Mouse (Mus musculus) spleen, adult 2 months (tissue): ENCODE results near the gene Ugt1a6a.

Experiments used
- CTCF ChIP-seq: fragments of 200-500 bp; IDR thresholded peaks from 2 replicates; pipeline ENCODE4 v1.5.1; 2011; ENCODE audit warnings: mild to moderate bottlenecking, inconsistent platforms; ENCODE audit not compliant: insufficient read depth, insufficient read length, insufficient replicate concordance; ENCODE audit errors: extremely low read depth
- POLR2A ChIP-seq: fragments of 200-500 bp; IDR thresholded peaks from 2 replicates; pipeline ENCODE4 v1.6.1; 2011; ENCODE audit warnings: low read depth, low read length, inconsistent platforms

DNA sequence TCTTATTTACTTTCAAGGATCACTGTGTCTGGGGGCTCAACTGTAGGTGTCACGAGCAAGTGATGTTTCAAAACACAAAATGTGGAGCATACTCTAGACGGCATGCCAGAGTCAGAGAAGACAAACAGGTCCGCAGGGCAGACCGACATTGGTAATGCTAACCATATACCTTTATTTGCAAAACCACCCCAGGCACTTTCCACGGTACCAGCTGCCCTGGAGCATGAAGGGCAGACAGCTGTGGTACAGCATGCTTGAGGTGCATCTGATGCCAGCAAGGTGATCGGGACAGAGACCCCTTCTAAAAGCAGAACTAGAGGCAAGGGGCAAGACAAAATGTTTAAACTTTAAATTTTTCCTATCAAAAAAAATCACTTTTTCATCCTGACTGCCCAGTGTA lies 128.4 kb downstream of the Ugt1a6a start:
- TF ChIP-seq CTCF: no peak
- no peak for TF ChIP-seq POLR2A
